Mouse (Mus musculus) ES-E14 (cell line): Measurements from ENCODE around the gene 6430628N08Rik.

Source experiments
- CHD2 ChIP-seq: IDR thresholded peaks from 2 replicates; pipeline ENCODE4 v1.6.1; 2014; ENCODE audit warnings: mild to moderate bottlenecking, low read depth, low read length, inconsistent platforms
- MAFK ChIP-seq: IDR thresholded peaks from 2 replicates; pipeline ENCODE4 v1.6.1; 2014; ENCODE audit warnings: mild to moderate bottlenecking, low read depth, low read length, inconsistent platforms; ENCODE audit not compliant: insufficient read depth
- ZC3H11A ChIP-seq: IDR thresholded peaks from 2 replicates; pipeline ENCODE4 v1.6.1; 2012; ENCODE audit warnings: low read depth, mild to moderate bottlenecking, inconsistent platforms, low read length, borderline replicate concordance

GRCm38 (mm10) chr4:115904375-115904774, 13.9 kb downstream of the 6430628N08Rik start:
- no peak for TF ChIP-seq ZC3H11A
- TF ChIP-seq CHD2: no peak
- no peak for TF ChIP-seq MAFK
